ENCODE assay signal across 23 mouse cellular contexts in the genomic region with DNA sequence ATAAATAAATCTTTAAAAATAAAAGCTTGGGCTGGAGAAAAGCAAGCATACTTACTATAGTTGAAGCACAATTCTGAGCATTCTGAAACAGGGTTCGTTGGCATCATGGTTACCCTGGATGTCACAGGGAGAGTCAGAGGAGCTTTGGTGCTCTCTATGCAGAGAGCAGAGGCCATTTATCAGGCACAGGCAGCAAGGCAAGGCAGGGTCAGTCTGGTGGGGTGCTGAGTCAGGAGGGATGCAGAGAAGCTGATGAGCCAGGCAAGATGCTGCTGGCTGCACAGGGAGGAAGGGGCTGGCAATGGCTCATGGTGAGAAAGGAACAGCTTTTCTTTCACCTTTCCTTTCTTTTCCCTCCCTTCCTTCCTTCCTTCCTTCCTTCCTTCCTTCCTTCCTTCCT. TPM values are rescaled to one million over a fixed set of nuclear protein-coding genes. Genes with fewer than 3 reads are reported as not detected.
DNase-seq lines count a peak whose midpoint lies in the region; ATAC-seq and TF ChIP-seq lines count a peak whose summit lies in the region.
"Had no signal": no experiment of that assay in that cellular context is flagged by ENCODE, and none has a peak within 500 bp of the region (broad histone marks: within the 10 kb centered on the region; RNA-seq: fewer than 3 reads in every experiment).

No protein-coding gene starts in this region.

- no peaks in the 10 kb centered on the region for H3K36me3 ChIP-seq in liver, embryonic 12.5 days
- no peaks in the 10 kb centered on the region for H3K36me3 ChIP-seq in liver, embryonic 15.5 days (replicated peaks)
- H3K36me3 ChIP-seq in liver, embryonic 11.5 days (ENCODE audit: control insufficient read depth, insufficient read depth, low read length): no peaks in the 10 kb centered on the region
- H3K36me3 ChIP-seq: embryonic facial prominence, embryonic 10.5 days; embryonic facial prominence, embryonic 12.5 days; forebrain, embryonic 10.5 days; forebrain, embryonic 12.5 days had no signal

- ATAC-seq in liver, embryonic 12.5 days: no peak
- ATAC-seq in liver, embryonic 15.5 days (ENCODE audit: insufficient read depth): peak; percentile 32; the same call in 1 of the 2 replicates
- ATAC-seq in liver, embryonic 11.5 days (replicated peaks; ENCODE audit: low FRiP score): no peak
- peak; percentile 76 for ATAC-seq in erythroblast, adult 5-6 weeks (replicated peaks; ENCODE audit: low FRiP score, poor library complexity, severe bottlenecking)
- no peak for ATAC-seq in frontal cortex, adult (ENCODE audit: low TSS enrichment)
- ATAC-seq: forebrain, embryonic 14.5 days; forebrain, embryonic 16.5 days had no signal

- H3K27me3 ChIP-seq in liver, embryonic 12.5 days (replicated peaks): no peaks in the 10 kb centered on the region
- H3K27me3 ChIP-seq in liver, embryonic 15.5 days: no peaks in the 10 kb centered on the region
- H3K27me3 ChIP-seq in liver, embryonic 11.5 days (replicated peaks; ENCODE audit: control insufficient read depth, insufficient read depth, low read length): no peaks in the 10 kb centered on the region
- H3K27me3 ChIP-seq: embryonic facial prominence, embryonic 12.5 days; forebrain, embryonic 12.5 days had no signal

- H3K4me3 ChIP-seq in liver, embryonic 12.5 days: no peak overlapping the region
- no peak overlapping the region for H3K4me3 ChIP-seq in liver, embryonic 15.5 days (replicated peaks)
- no peak overlapping the region for H3K4me3 ChIP-seq in liver, embryonic 11.5 days (ENCODE audit: low read depth, low read length)
- H3K4me3 ChIP-seq in layer of hippocampus, adult 2 months: no peak overlapping the region
- H3K4me3 ChIP-seq: embryonic facial prominence, embryonic 10.5 days; embryonic facial prominence, embryonic 12.5 days; erythroblast, embryonic 14.5 days; forebrain, embryonic 10.5 days; forebrain, embryonic 12.5 days had no signal

- H3K27ac ChIP-seq in liver, embryonic 12.5 days: no peak overlapping the region
- no peak overlapping the region for H3K27ac ChIP-seq in liver, embryonic 15.5 days (replicated peaks)
- H3K27ac ChIP-seq in liver, embryonic 11.5 days (ENCODE audit: low read depth, low read length): no peak overlapping the region
- no peak overlapping the region for H3K27ac ChIP-seq in layer of hippocampus, adult 2 months
- H3K27ac ChIP-seq: embryonic facial prominence, embryonic 10.5 days; embryonic facial prominence, embryonic 12.5 days; forebrain, embryonic 10.5 days; forebrain, embryonic 12.5 days had no signal

- H3K4me2 ChIP-seq in liver, embryonic 12.5 days: no peak overlapping the region
- no peak overlapping the region for H3K4me2 ChIP-seq in liver, embryonic 15.5 days
- no peak overlapping the region for H3K4me2 ChIP-seq in liver, embryonic 11.5 days
- H3K4me2 ChIP-seq: embryonic facial prominence, embryonic 12.5 days; forebrain, embryonic 12.5 days had no signal

- no peak for TF ChIP-seq CTCF in layer of hippocampus, adult 2 months (conservative IDR thresholded peaks at IDR 0.05)

- peaks cover 4% of the 10 kb centered on the region for H3K4me1 ChIP-seq in liver, embryonic 12.5 days
- H3K4me1 ChIP-seq in liver, embryonic 15.5 days (replicated peaks): no peaks in the 10 kb centered on the region
- H3K4me1 ChIP-seq in liver, embryonic 11.5 days (replicated peaks; ENCODE audit: control insufficient read depth, insufficient read depth, low read length): no peaks in the 10 kb centered on the region
- H3K4me1 ChIP-seq: embryonic facial prominence, embryonic 10.5 days; embryonic facial prominence, embryonic 12.5 days; forebrain, embryonic 10.5 days; forebrain, embryonic 12.5 days had no signal

- DNase-seq in liver: peak; percentile 26
- DNase-seq in liver, embryonic 11.5 days (ENCODE audit: low spot score): no peak
- no peak for DNase-seq in layer of hippocampus, adult 2 months (ENCODE audit: low spot score in 2 of 2)
- DNase-seq: adrenal gland, adult 2 months; adrenal gland, postnatal 10 days; adrenal gland, postnatal 25 days; cerebellum, adult 11 months; cerebellum, adult 18-20 months; cerebellum, adult 8-10 months; cerebellum, adult 9-11 months; cerebellum, postnatal 14 days; cerebellum, postnatal 36 days had no signal

- H3K9ac ChIP-seq in liver, embryonic 12.5 days: no peak overlapping the region
- no peak overlapping the region for H3K9ac ChIP-seq in liver, embryonic 15.5 days
- H3K9ac ChIP-seq in liver, embryonic 11.5 days (ENCODE audit: low read depth, low read length): no peak overlapping the region
- H3K9ac ChIP-seq: embryonic facial prominence, embryonic 12.5 days; forebrain, embryonic 12.5 days had no signal

- no peaks in the 10 kb centered on the region for H3K9me3 ChIP-seq in liver, embryonic 12.5 days (replicated peaks)
- H3K9me3 ChIP-seq in liver, embryonic 15.5 days (replicated peaks): no peaks in the 10 kb centered on the region
- no peaks in the 10 kb centered on the region for H3K9me3 ChIP-seq in liver, embryonic 11.5 days (ENCODE audit: control insufficient read depth, low read length)
- H3K9me3 ChIP-seq: embryonic facial prominence, embryonic 10.5 days; embryonic facial prominence, embryonic 12.5 days; forebrain, embryonic 10.5 days; forebrain, embryonic 12.5 days had no signal

- WGBS in liver, embryonic 12.5 days (ENCODE audit: insufficient replicate concordance): 76% methylated on average over 1 of the region's 1 CpGs
- WGBS in liver, embryonic 15.5 days (ENCODE audit: insufficient replicate concordance): 55% methylated on average over 1 of the region's 1 CpGs
- WGBS in liver, embryonic 11.5 days: 74% methylated on average over 1 of the region's 1 CpGs

RNA-seq across cellular contexts. Expression of a gene that starts 19.0 kb away (rescaled TPM):
- polyA plus RNA-seq in liver, embryonic 12.5 days (2016; fragmentation: Nextera tagmentation; extraction: Ambion mirVana): 7.6 and 8.0 TPM in 2 replicates
- 7.4 and 8.9 TPM in 2 replicates for polyA plus RNA-seq in liver, embryonic 15.5 days (2015; fragmentation: Nextera tagmentation; extraction: Ambion mirVana)
- 9.8 and 10.2 TPM in 2 replicates for polyA plus RNA-seq in liver, embryonic 11.5 days (2014; fragmentation: Nextera tagmentation; extraction: Ambion mirVana)
- 11.5 and 30.7 TPM in 2 replicates for total RNA-seq in erythroblast, adult 5-6 weeks (2015; ENCODE audit: low replicate concordance)
- total RNA-seq in erythroblast, adult 5-6 weeks (2017; ENCODE audit: low replicate concordance): 49.3 and 53.5 TPM in 2 replicates
- 10 to 100 TPM; 19.7 to 20.9 TPM for total RNA-seq in layer of hippocampus, adult 2 months (2021)

RNA-seq across cellular contexts. Expression of a gene that starts 58.8 kb away (rescaled TPM):
- polyA plus RNA-seq in liver, embryonic 12.5 days (2016; fragmentation: Nextera tagmentation; extraction: Ambion mirVana): 23.4 and 27.8 TPM in 2 replicates
- polyA plus RNA-seq in liver, embryonic 15.5 days (2015; fragmentation: Nextera tagmentation; extraction: Ambion mirVana): 8.2 and 8.7 TPM in 2 replicates
- 43.3 and 45.0 TPM in 2 replicates for polyA plus RNA-seq in liver, embryonic 11.5 days (2014; fragmentation: Nextera tagmentation; extraction: Ambion mirVana)
- total RNA-seq in erythroblast, adult 5-6 weeks (2015; ENCODE audit: low replicate concordance): 7.3 and 48.0 TPM in 2 replicates
- total RNA-seq in erythroblast, adult 5-6 weeks (2017; ENCODE audit: low replicate concordance): 6.6 and 17.8 TPM in 2 replicates
- 10 to 100 TPM; 82.8 to 95.2 TPM for total RNA-seq in layer of hippocampus, adult 2 months (2021)

Comparison
In these comparisons a context has a peak if more than half of its experiments do, and no peak if none do; other contexts are left out.
1. ATAC-seq: peak in liver, embryonic 15.5 days (single experiment) and erythroblast, adult 5-6 weeks (single experiment); none in liver, embryonic 12.5 days (single experiment), liver, embryonic 11.5 days (single experiment) and frontal cortex, adult (single experiment).